Mouse (Mus musculus) cerebellum, postnatal 4 days (tissue): ENCODE data around the gene Gpn1.

Experiments used
- DNase-seq, 2 experiments: peaks; one replicate each; pipeline ENCODE4 v3.0.0; 2022; ENCODE audit warnings: low spot score in 2 of 2, mixed read lengths in 1 of 2

The Gpn1 gene

GRCm38 (mm10) chr5:31559401-31559800 is 64.9 kb downstream of the Gpn1 start:
- no peak for DNase-seq

GRCm38 (mm10) chr5:31560352-31560751 is 65.8 kb downstream of the Gpn1 start:
- no peak for DNase-seq

- DNase-seq: no peak
Observed at GRCm38 (mm10) chr5:31562036-31562666, 67.6 kb downstream of the Gpn1 start.
